Mouse (Mus musculus) liver, adult 2 months (tissue): ENCODE results near the gene Vsig10l. TPM values are rescaled to one million over a fixed set of nuclear protein-coding genes. Genes with fewer than 3 reads are reported as not detected.

ENCODE experiments used
- DNase-seq: peaks from one replicate; pipeline ENCODE4 v3.0.0-alpha.2; 2011; ENCODE audit warnings: low read depth, low spot score; ENCODE audit errors: extremely low read depth
- H3K27ac ChIP-seq: fragments of 200-500 bp; replicated peaks from 2 replicates; pipeline ENCODE4 v1.5.1; 2012; ENCODE audit warnings: low read depth, mild to moderate bottlenecking, control low read depth, inconsistent platforms, low read length; ENCODE audit not compliant: insufficient read depth
- H3K27me3 ChIP-seq: fragments of 200-500 bp; 2 replicates; pipeline ENCODE4 v1.6.1; 2012; ENCODE audit warnings: mild to moderate bottlenecking, moderate library complexity, low read length, inconsistent platforms; ENCODE audit not compliant: control insufficient read depth, insufficient read depth
- H3K36me3 ChIP-seq: fragments of 200-500 bp; 2 replicates; pipeline ENCODE4 v1.6.1; 2012; ENCODE audit warnings: low read length, inconsistent platforms; ENCODE audit not compliant: control insufficient read depth, insufficient read depth
- H3K4me1 ChIP-seq: fragments of 200-500 bp; 2 replicates; pipeline ENCODE4 v1.6.1; 2011; ENCODE audit warnings: low read length; ENCODE audit not compliant: control insufficient read depth, insufficient read depth
- H3K4me3 ChIP-seq: fragments of 200-500 bp; 2 replicates; pipeline ENCODE4 v1.5.1; 2011; ENCODE audit warnings: low read depth, mild to moderate bottlenecking, control low read depth, low read length, moderate library complexity; ENCODE audit not compliant: insufficient read depth
- H3K79me2 ChIP-seq: fragments of 200-500 bp; 2 replicates; pipeline ENCODE4 v1.6.1; 2012; ENCODE audit warnings: inconsistent platforms, mild to moderate bottlenecking, low read length, moderate library complexity; ENCODE audit not compliant: control insufficient read depth, insufficient read depth
- H3K9ac ChIP-seq: fragments of 200-500 bp; 2 replicates; pipeline ENCODE4 v1.6.1; 2012; ENCODE audit warnings: low read depth, mild to moderate bottlenecking, control low read depth, inconsistent platforms, low read length
- CTCF ChIP-seq: fragments of 200-500 bp; IDR thresholded peaks from 2 replicates; pipeline ENCODE4 v1.5.1; 2011; ENCODE audit warnings: low read depth, low read length, control low read depth
- POLR2A ChIP-seq: fragments of 200-500 bp; IDR thresholded peaks from 2 replicates; pipeline ENCODE4 v1.6.1; 2011; ENCODE audit warnings: low read length, control low read depth; ENCODE audit not compliant: insufficient read depth; ENCODE audit errors: extremely low read depth
- WGBS: fragments of 180-500 bp; shearing (Covaris S2); methylation state at CpG from one replicate; pipeline ENCODE4 v1.1.7; 2018; 5-methylcytosine and 5-hydroxymethylcytosine counted together
- polyA plus RNA-seq: library from polyadenylated mRNA; depleted of rRNA; stranded (reverse); fragments of >200 nt; gene quantifications from 2 replicates; pipeline ENCODE4 v1.2.3, GENCODE M21; 2012
- total RNA-seq: library from RNA; depleted of rRNA; stranded (reverse); fragments of >200 nt; gene quantifications from 2 replicates; pipeline ENCODE4 v1.2.3, GENCODE M21; 2014

The Vsig10l gene
- total and polyA plus RNA-seq, 2 experiments, result 0.37 to 1.6 TPM

GRCm38 (mm10) chr7:43432891-43433290 lies 30.1 kb upstream of the Vsig10l start:
- H3K27ac ChIP-seq, result no peak overlapping the region
- H3K4me3 ChIP-seq, result no peak overlapping the region
- H3K4me1 ChIP-seq, result no peaks in the 10 kb centered on the region
- no peaks in the 10 kb centered on the region for H3K79me2 ChIP-seq
- DNase-seq, result no peak
- TF ChIP-seq POLR2A (no peak), CTCF (no peak)
- WGBS, result 73% methylated on average over 4 of the region's 4 CpGs
- H3K36me3 ChIP-seq, result no peaks in the 10 kb centered on the region
- no peaks in the 10 kb centered on the region for H3K27me3 ChIP-seq
- no peak overlapping the region for H3K9ac ChIP-seq

- DNase-seq, result no peak
- H3K27ac ChIP-seq, result no peak overlapping the region
- no peaks in the 10 kb centered on the region for H3K27me3 ChIP-seq
- 91% methylated on average over 5 of the region's 5 CpGs for WGBS
- H3K79me2 ChIP-seq, result no peaks in the 10 kb centered on the region
- H3K9ac ChIP-seq, result no peak overlapping the region
- no peaks in the 10 kb centered on the region for H3K36me3 ChIP-seq
- no peak overlapping the region for H3K4me3 ChIP-seq
- TF ChIP-seq POLR2A (no peak), CTCF (no peak)
- no peaks in the 10 kb centered on the region for H3K4me1 ChIP-seq
These were observed 28.3 kb upstream of the Vsig10l start for GRCm38 (mm10) chr7:43434676-43435075.

DNA sequence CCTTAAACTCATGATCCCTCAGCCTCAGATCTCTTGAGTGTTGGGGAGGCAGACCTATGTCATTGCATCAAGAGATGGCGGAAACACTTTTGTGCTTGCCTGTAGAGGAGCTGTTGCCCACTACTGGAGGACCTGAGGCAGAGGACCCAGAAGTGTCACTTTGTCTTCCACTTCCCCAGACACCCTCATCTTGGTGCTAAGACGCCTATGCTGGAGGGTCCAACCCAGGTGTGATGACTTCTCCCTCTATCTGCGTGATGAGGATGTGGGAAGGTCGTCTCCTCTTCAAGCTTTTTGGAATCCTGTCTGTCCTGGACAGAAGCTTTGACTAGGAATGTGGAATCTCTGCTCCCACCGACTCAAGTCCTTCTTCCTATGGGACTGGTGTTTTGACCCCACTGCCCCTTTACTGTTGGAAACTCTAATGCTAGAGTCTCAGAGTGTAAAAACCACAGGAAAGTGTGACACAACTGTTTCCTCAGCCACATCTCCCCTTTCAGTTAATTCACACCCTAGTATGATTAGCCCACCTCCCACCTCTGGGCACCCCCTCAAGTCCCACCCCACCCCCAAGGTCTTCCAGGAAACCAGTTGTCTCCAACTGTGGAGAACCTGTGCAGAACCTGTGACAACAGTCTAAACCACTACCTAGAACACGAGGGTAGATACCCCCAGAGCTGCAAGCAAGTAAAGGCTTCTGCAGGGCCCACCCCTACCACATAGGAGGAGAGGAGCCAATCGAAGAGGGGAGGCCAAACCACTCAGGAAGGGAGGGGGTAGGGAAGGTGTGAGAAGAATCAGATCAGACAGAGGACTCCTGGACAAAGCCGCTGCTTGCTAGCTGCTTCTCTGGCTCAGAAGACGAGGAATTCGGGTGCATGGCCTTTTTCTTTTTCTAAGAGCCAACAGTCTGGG lies 26.4 kb upstream of the Vsig10l start, which contains the start of gene Nkg7:
TSS of gene Nkg7 (plus strand) at position 733 of the 915 bp plus-strand sequence.
- Histone ChIP-seq H3K4me1 (no peaks in the 10 kb centered on the region), H3K4me3 (no peak within 1 kb of the TSS), H3K79me2 (no peaks in the 10 kb centered on the region), H3K9ac (no peak within 1 kb of the TSS), H3K36me3 (no peaks in the 10 kb centered on the region), H3K27ac (no peak within 1 kb of the TSS), H3K27me3 (no peaks in the 10 kb centered on the region)
- no peak for DNase-seq
- TF ChIP-seq POLR2A, result no peak
- WGBS, result 79% methylated on average over 10 of the region's 10 CpGs

DNA sequence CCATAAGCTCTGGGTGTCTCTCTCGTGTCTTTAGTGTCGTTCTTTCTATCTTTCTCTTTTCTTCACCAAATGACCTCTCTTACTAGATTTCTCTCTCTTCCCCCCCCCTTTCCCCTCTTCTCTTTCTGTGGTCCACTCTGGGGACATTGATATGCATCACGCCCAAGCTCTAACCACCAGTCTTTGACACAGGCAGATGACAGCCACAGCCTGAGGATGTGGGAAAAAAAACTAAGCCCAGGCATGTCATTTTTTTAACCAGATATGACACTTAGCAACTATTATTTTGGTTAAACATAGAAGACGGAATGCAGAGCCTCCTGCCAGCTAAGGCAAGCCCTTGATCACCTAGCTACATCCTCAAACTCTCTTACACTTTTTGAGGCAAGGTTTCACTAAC lies 24.3 kb upstream of the Vsig10l start:
- Histone ChIP-seq H3K9ac (no peak overlapping the region), H3K27me3 (no peaks in the 10 kb centered on the region), H3K4me1 (peaks cover 3% of the 10 kb centered on the region; the same call in 1 of the 2 replicates), H3K27ac (no peak overlapping the region), H3K36me3 (no peaks in the 10 kb centered on the region), H3K79me2 (no peaks in the 10 kb centered on the region), H3K4me3 (no peak overlapping the region)
- DNase-seq, result no peak
- 90% methylated on average over 4 of the region's 4 CpGs for WGBS
- TF ChIP-seq POLR2A, result no peak
- TF ChIP-seq CTCF, result no peak

DNA sequence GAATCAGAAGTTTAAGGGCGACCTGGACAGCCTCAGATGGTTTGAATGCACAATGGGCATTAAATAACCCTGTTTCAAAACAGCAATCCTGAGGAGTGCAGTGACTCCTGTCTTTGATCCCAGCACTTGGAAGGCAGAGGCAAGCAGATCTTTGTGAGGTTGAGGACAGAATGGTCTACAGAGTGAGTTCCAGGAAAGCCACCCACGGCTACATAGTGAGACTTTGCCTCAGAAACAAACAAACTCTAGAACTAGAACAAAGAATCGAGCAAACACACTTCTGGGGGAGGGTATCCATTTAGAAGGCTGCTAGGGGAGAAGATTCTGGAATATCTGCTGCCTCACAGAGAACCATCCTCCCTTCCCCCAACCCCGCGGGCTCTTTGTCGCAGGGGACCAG lies 22.5 kb upstream of the Vsig10l start, which contains the start of gene Cldnd2:
TSS of gene Cldnd2 (plus strand) at position 301 of the 400 bp plus-strand sequence.
- Histone ChIP-seq H3K36me3 (no peaks in the 10 kb centered on the region), H3K4me1 (peaks cover 4% of the 10 kb centered on the region), H3K27me3 (no peaks in the 10 kb centered on the region), H3K79me2 (peaks cover 13% of the 10 kb centered on the region; the same call in 1 of the 2 replicates), H3K9ac (no peak within 1 kb of the TSS), H3K4me3 (no peak within 1 kb of the TSS), H3K27ac (no peak within 1 kb of the TSS)
- DNase-seq, result no peak
- no peak for TF ChIP-seq CTCF
- no peak for TF ChIP-seq POLR2A
- WGBS, result 66% methylated on average over 6 of the region's 6 CpGs

DNA sequence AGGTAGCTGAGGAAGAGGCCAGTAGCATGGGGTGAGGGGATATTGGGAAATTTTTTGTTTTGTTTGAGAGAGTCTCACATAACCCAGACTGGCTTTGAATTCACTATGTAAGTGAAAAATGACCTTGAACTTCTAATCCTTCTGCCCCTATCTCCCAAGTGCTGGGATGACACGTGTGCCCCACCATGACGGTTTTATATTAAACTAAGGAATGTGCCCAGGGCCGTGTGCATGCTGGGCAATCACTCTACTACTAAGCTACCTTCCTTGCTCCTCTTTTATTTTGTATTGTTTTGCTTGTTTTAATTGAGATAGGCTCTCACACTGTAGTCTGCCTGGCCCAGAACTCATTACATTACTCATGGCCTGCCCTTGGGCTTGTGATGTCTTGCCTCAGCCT lies 21.9 kb upstream of the Vsig10l start:
- no peak overlapping the region for H3K4me3 ChIP-seq
- H3K9ac ChIP-seq, result no peak overlapping the region
- no peaks in the 10 kb centered on the region for H3K36me3 ChIP-seq
- peaks cover 8% of the 10 kb centered on the region for H3K4me1 ChIP-seq
- 52% methylated on average over 3 of the region's 3 CpGs for WGBS
- H3K27me3 ChIP-seq, result no peaks in the 10 kb centered on the region
- no peak for DNase-seq
- peaks cover 19% of the 10 kb centered on the region; the same call in 1 of the 2 replicates for H3K79me2 ChIP-seq
- TF ChIP-seq CTCF, result no peak
- H3K27ac ChIP-seq, result no peak overlapping the region
